Mouse (Mus musculus) forebrain, embryonic 12.5 days (tissue): ENCODE results near the gene Nkain4. TPM values are rescaled to one million over a fixed set of nuclear protein-coding genes. Genes with fewer than 3 reads are reported as not detected.
A peak's percentile ranks its signal among the peaks of the same experiment; 100 is the strongest.

Experiments used
- ATAC-seq: fragments of 200-750 bp; cut with Nextera tagmentation; 2 replicates; pipeline ENCODE4 v1.8.0; 2017; ENCODE audit warnings: moderate TSS enrichment; ENCODE audit not compliant: low FRiP score
- H3K27ac ChIP-seq: fragments of 300-500 bp; sonication (generic); 2 replicates; pipeline ENCODE4 v1.5.1; 2016; ENCODE audit warnings: mild to moderate bottlenecking
- H3K27me3 ChIP-seq: fragments of 300-500 bp; sonication (generic); 2 replicates; pipeline ENCODE4 v1.6.1; 2016; ENCODE audit warnings: mild to moderate bottlenecking
- H3K36me3 ChIP-seq: fragments of 300-500 bp; sonication (generic); replicated peaks from 2 replicates; pipeline ENCODE4 v1.6.1; 2016; ENCODE audit warnings: mild to moderate bottlenecking
- H3K4me1 ChIP-seq: fragments of 300-500 bp; sonication (generic); 2 replicates; pipeline ENCODE4 v1.6.1; 2016
- H3K4me2 ChIP-seq: fragments of 300-500 bp; sonication (generic); 2 replicates; pipeline ENCODE4 v1.6.1; 2016; ENCODE audit warnings: mild to moderate bottlenecking, moderate library complexity
- H3K4me3 ChIP-seq: fragments of 300-500 bp; sonication (generic); replicated peaks from 2 replicates; pipeline ENCODE4 v1.5.1; 2016; ENCODE audit warnings: mild to moderate bottlenecking
- H3K9ac ChIP-seq: fragments of 300-500 bp; sonication (generic); 2 replicates; pipeline ENCODE4 v1.6.1; 2016; ENCODE audit warnings: mild to moderate bottlenecking
- H3K9me3 ChIP-seq: fragments of 300-500 bp; sonication (generic); 2 replicates; pipeline ENCODE4 v1.6.1; 2016
- WGBS: fragments of 180-500 bp; shearing (Covaris S2); methylation state at CpG from one replicate; pipeline ENCODE4 v1.1.7; 2016; 5-methylcytosine and 5-hydroxymethylcytosine counted together
- polyA plus RNA-seq: library from polyadenylated mRNA; unstranded; fragments of >200 nt; fragmentation: Nextera tagmentation; extraction: Ambion mirVana; gene quantifications from 2 replicates; pipeline ENCODE4 v1.2.1, GENCODE M21; 2016

Gene Nkain4
- polyA plus RNA-seq, 1 experiment from 2014 or later = 43.5 TPM

DNA sequence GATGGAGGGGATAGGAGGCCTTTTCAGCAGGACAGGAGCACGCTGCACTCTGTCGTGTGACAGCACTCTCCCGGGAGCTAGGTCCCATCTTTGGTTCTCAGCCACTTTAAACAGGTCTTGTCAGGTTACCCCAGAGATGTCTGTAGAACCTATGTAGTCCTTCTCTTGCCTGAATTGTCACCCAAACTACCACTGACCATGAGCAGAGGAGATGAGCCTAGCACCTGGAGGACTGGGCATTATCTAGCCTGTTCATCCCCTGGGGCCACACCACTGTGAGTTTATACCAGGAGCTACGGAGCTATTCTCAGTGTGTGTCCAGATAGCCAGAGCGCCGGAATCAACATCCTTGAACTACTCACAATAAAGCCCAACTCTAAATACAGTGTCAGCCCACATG, 56.6 kb downstream of the Nkain4 start:
- H3K4me2 ChIP-seq = no peak overlapping the region
- 84% methylated on average over 6 of the region's 6 CpGs for WGBS
- H3K9ac ChIP-seq = no peak overlapping the region
- no peaks in the 10 kb centered on the region for H3K9me3 ChIP-seq
- no peak for ATAC-seq
- H3K27ac ChIP-seq = peak overlapping the region; percentile 99
- H3K4me1 ChIP-seq = peaks cover 37% of the 10 kb centered on the region
- 0 out of 2 replicates have a peak, but pooled peaks cover 12% of the 10 kb centered on the region for H3K27me3 ChIP-seq
- H3K4me3 ChIP-seq = no peak overlapping the region
- no peaks in the 10 kb centered on the region for H3K36me3 ChIP-seq

GRCm38 (mm10) chr2:180896819-180897625, 57.5 kb downstream of the Nkain4 start:
- 0 out of 2 replicates have a peak, but pooled peaks cover 14% of the 10 kb centered on the region for H3K27me3 ChIP-seq
- 72% methylated on average over 15 of the region's 15 CpGs for WGBS
- H3K9me3 ChIP-seq = no peaks in the 10 kb centered on the region
- ATAC-seq = no peak
- H3K36me3 ChIP-seq = no peaks in the 10 kb centered on the region
- H3K4me3 ChIP-seq = no peak overlapping the region
- peaks cover 42% of the 10 kb centered on the region for H3K4me1 ChIP-seq
- no peak overlapping the region for H3K4me2 ChIP-seq
- peak overlapping the region; percentile 99 for H3K27ac ChIP-seq
- H3K9ac ChIP-seq = no peak overlapping the region

- Histone ChIP-seq H3K27me3 (peaks cover 23% of the 10 kb centered on the region; the same call in 1 of the 2 replicates), H3K4me2 (peak overlapping the region; percentile 68), H3K4me1 (peaks cover 52% of the 10 kb centered on the region), H3K4me3 (peak overlapping the region; percentile 90; the same call in 1 of the 2 replicates), H3K9me3 (no peaks in the 10 kb centered on the region), H3K27ac (peak overlapping the region; percentile 99), H3K9ac (peak overlapping the region; percentile 97; the same call in 1 of the 2 replicates), H3K36me3 (no peaks in the 10 kb centered on the region)
- no peak for ATAC-seq
- 78% methylated on average over 11 of the region's 11 CpGs for WGBS
Observed at GRCm38 (mm10) chr2:180895837-180896525, 58.5 kb downstream of the Nkain4 start.

DNA sequence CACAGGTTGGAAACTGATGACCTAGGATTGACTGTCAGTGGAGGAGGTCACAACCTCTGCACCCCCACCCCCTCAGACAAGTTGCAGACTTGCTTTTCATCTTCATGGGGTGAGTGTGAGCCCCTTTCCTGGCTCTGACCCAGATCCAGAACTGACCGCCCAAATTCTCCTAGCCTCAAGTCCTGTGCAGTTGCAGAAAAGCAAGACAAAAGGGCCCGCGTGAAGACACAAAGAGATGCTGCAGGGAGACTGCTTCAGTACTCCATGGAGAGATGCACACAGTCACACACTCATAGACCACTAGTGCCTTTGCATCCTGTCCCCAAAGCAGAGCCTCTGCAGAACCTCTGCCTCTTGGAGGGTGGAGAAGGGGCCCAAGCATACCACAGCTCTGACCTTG, 59.2 kb downstream of the Nkain4 start:
- ATAC-seq = no peak
- H3K27ac ChIP-seq = peak overlapping the region; percentile 99
- H3K9me3 ChIP-seq = no peaks in the 10 kb centered on the region
- 70% methylated on average over 3 of the region's 3 CpGs for WGBS
- H3K4me1 ChIP-seq = peaks cover 59% of the 10 kb centered on the region
- peak overlapping the region; percentile 97 for H3K9ac ChIP-seq
- H3K4me2 ChIP-seq = peak overlapping the region; percentile 68
- peak overlapping the region; percentile 90 for H3K4me3 ChIP-seq
- no peaks in the 10 kb centered on the region for H3K36me3 ChIP-seq
- peaks cover 27% of the 10 kb centered on the region; the same call in 1 of the 2 replicates for H3K27me3 ChIP-seq

DNA sequence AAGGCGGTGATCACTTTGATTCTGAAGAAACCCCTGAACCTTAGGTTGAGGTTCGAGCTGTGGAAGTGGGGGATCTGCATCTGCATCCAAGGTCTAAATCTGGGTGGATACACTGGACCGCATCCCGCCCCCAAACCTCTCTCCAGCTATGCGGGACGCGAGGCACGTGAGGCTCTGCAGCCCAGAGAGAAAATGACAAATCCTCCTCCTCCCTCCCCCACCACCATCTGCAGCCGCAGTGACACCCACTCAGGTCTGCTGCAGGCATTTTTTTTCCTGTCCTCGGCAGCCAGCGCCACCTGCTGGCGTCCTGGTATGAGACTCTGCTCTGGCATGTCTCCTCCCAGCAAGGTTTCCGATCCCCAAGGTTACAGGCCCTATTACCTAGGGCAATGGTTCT, 59.8 kb downstream of the Nkain4 start:
- WGBS = under 1% methylated on average over 13 of the region's 13 CpGs
- Histone ChIP-seq H3K36me3 (no peaks in the 10 kb centered on the region), H3K27me3 (peaks cover 32% of the 10 kb centered on the region; the same call in 1 of the 2 replicates), H3K9me3 (no peaks in the 10 kb centered on the region), H3K4me1 (peaks cover 65% of the 10 kb centered on the region), H3K9ac (peak overlapping the region; percentile 97), H3K4me2 (peak overlapping the region; percentile 68), H3K4me3 (peak overlapping the region; percentile 90), H3K27ac (peak overlapping the region; percentile 99)
- ATAC-seq = peak; percentile 62

DNA sequence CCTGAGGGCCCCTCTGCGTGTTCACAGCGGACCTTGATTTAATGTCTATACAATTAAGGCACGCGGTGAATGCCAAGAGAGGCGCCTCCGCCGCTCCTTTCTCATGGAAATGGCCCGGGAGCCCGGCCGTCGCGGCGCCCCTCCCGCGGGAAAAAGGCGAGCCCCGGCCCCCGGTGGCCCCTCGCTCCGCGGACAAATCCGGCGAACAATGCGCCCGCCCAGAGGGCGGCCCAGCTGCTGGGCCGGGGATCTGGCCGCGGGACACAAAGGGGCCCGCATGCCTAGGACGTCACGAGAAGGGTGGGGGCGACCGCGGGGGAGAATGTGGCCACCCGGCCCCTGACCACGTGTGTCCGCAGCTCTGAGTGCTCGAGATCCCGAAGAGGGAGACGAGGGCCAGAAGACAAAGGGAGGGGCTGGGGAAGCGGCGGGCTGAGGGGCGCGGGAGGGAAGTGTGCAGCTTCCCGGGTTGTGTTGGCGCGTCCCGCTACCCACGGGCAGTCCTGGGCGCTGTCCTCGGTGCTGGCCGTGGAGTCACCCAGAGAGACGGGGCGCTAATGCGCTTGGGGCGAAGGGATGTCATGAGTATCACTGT, 60.4 kb downstream of the Nkain4 start:
- peak overlapping the region; percentile 90 for H3K4me3 ChIP-seq
- peaks cover 32% of the 10 kb centered on the region; the same call in 1 of the 2 replicates for H3K27me3 ChIP-seq
- peak overlapping the region; percentile 97 for H3K9ac ChIP-seq
- no peaks in the 10 kb centered on the region for H3K9me3 ChIP-seq
- ATAC-seq = peak; percentile 64
- H3K4me2 ChIP-seq = peak overlapping the region; percentile 68
- under 1% methylated on average over 55 of the region's 57 CpGs for WGBS
- H3K27ac ChIP-seq = peak overlapping the region; percentile 99
- H3K4me1 ChIP-seq = peaks cover 70% of the 10 kb centered on the region
- no peaks in the 10 kb centered on the region for H3K36me3 ChIP-seq

DNA sequence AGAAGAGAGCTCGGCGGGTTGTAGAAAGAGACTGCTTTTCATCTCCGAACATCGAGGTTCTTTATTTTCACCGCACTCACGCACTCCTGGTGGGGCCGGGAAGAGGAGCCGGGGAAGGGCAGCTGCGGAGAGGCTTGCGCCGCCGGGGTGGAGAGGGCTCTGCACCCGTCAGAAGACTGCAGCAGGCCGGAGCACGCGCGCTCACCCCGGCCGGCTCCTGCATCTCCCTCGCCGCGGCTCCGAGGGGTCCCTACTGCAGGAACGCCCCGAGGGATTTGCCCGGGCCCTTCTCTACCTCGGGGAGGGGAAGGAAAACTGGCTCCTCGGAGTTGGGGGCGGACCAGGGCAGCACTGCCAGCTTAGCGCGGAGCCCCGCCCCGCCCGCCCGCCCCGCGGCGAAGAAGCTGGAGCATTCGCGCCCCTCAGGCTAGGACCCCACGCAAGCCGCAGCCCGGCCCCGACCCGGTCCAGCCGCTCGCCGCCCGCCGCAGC, 60.9 kb downstream of the Nkain4 start:
- WGBS = under 1% methylated on average over 40 of the region's 50 CpGs
- H3K4me2 ChIP-seq = peak overlapping the region; percentile 68

GRCm38 (mm10) chr2:180892841-180893521, 61.5 kb downstream of the Nkain4 start:
- H3K9ac ChIP-seq = peak overlapping the region; percentile 97
- H3K36me3 ChIP-seq = no peaks in the 10 kb centered on the region
- H3K4me3 ChIP-seq = peak overlapping the region; percentile 90
- peak overlapping the region; percentile 68 for H3K4me2 ChIP-seq
- 0% methylated on average over 80 of the region's 97 CpGs for WGBS
- H3K4me1 ChIP-seq = peaks cover 77% of the 10 kb centered on the region
- no peaks in the 10 kb centered on the region for H3K9me3 ChIP-seq
- peaks cover 32% of the 10 kb centered on the region; the same call in 1 of the 2 replicates for H3K27me3 ChIP-seq
- peak overlapping the region; percentile 99 for H3K27ac ChIP-seq
- ATAC-seq = peak; percentile 28

More for the DNA sequence above, 60.9 kb downstream of the Nkain4 start:
- peak overlapping the region; percentile 97 for H3K9ac ChIP-seq
- H3K9me3 ChIP-seq = no peaks in the 10 kb centered on the region
- peak overlapping the region; percentile 90 for H3K4me3 ChIP-seq
- H3K36me3 ChIP-seq = no peaks in the 10 kb centered on the region
- peak; percentile 31 for ATAC-seq
- peaks cover 74% of the 10 kb centered on the region for H3K4me1 ChIP-seq
- H3K27me3 ChIP-seq = peaks cover 32% of the 10 kb centered on the region; the same call in 1 of the 2 replicates
- H3K27ac ChIP-seq = peak overlapping the region; percentile 99

DNA sequence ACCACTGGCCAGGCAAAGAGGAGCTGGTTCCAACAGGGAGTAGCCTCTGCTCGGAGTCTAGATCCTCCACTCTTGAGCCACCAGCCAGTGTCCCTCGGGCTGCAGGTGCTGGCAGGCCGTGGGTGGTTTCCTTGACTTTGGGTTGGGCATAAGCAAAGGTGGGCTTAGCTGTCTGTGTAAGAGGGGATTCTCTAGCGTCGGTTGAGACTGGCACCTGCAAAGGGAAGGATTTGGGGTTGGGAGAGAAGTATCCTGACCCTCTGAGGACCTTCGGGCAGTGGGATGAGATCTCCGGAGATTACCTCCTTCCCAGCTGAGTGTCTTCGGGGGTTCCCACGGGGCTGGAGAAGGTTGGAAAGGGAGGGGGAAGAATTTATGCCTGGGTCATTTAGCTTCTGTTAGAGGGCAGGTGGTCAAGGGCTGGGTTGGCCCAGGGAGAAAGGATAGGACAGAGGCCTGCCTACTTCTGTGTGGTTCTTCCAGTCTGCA, 62.6 kb downstream of the Nkain4 start:
- Histone ChIP-seq H3K4me3 (peak overlapping the region; percentile 90), H3K27ac (peak overlapping the region; percentile 99), H3K27me3 (peaks cover 32% of the 10 kb centered on the region; the same call in 1 of the 2 replicates), H3K9ac (peak overlapping the region; percentile 97), H3K4me1 (peaks cover 77% of the 10 kb centered on the region), H3K9me3 (no peaks in the 10 kb centered on the region), H3K4me2 (peak overlapping the region; percentile 68), H3K36me3 (no peaks in the 10 kb centered on the region)
- WGBS = 4% methylated on average over 9 of the region's 9 CpGs
- no peak for ATAC-seq

DNA sequence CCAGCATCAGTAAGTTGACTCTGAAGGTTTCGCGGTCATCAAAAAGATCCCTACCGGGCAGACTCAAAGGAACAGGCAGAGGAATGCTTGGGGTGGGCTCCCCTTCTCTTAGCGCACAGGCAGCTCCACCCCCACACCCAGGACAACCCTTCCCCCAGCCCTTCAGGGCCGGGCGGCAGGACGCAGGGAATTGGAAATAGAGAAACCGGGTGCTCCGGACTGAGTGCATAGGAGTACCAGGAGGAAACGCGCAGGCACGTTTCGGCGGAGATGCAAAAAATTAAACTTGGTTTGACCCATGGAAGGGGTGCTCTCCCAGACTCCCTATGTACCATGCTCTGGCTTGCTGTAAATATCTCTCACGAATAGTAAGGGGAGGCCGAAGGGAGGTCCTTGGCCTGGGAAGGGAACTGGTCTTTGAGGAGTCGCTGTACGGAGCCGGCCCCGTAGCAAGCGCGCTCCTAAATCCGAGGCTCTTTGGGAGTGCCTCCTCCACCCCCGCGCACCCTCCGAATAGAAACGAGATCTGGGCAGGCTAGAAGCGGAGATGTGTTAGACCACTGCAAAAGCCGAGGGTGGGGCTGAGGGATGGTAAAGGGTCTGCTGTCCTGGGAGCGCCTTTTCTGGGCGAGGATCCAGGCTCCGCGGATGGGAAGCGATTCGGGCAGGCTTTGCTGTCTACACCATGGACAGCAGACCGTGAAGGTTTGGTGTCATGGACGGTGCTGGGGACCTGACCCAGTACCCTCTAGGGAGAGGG, 63.2 kb downstream of the Nkain4 start:
- under 1% methylated on average over 37 of the region's 37 CpGs for WGBS
- Histone ChIP-seq H3K27me3 (peaks cover 32% of the 10 kb centered on the region; the same call in 1 of the 2 replicates), H3K9me3 (no peaks in the 10 kb centered on the region)

More for the DNA sequence above, 63.2 kb downstream of the Nkain4 start:
- no peaks in the 10 kb centered on the region; the same call in 1 of the 2 replicates for H3K36me3 ChIP-seq
- peak overlapping the region; percentile 68 for H3K4me2 ChIP-seq
- peak overlapping the region; percentile 99 for H3K27ac ChIP-seq
- peak overlapping the region; percentile 97 for H3K9ac ChIP-seq
- H3K4me1 ChIP-seq = peaks cover 77% of the 10 kb centered on the region
- peak overlapping the region; percentile 90 for H3K4me3 ChIP-seq
- ATAC-seq = no peak
